Mouse (Mus musculus): Measurements from ENCODE around the gene Lhx8. TPM values are rescaled to one million over a fixed set of nuclear protein-coding genes. Genes with fewer than 3 reads are reported as not detected.

Gene Lhx8
- not detected for polyA plus RNA-seq (2015; fragmentation: Illumina TruSeq; extraction: RNeasy Lipid Tissue Mini Kit (QIAGEN cat#74804); ENCODE audit: insufficient read depth, low read depth, low replicate concordance)

DNA sequence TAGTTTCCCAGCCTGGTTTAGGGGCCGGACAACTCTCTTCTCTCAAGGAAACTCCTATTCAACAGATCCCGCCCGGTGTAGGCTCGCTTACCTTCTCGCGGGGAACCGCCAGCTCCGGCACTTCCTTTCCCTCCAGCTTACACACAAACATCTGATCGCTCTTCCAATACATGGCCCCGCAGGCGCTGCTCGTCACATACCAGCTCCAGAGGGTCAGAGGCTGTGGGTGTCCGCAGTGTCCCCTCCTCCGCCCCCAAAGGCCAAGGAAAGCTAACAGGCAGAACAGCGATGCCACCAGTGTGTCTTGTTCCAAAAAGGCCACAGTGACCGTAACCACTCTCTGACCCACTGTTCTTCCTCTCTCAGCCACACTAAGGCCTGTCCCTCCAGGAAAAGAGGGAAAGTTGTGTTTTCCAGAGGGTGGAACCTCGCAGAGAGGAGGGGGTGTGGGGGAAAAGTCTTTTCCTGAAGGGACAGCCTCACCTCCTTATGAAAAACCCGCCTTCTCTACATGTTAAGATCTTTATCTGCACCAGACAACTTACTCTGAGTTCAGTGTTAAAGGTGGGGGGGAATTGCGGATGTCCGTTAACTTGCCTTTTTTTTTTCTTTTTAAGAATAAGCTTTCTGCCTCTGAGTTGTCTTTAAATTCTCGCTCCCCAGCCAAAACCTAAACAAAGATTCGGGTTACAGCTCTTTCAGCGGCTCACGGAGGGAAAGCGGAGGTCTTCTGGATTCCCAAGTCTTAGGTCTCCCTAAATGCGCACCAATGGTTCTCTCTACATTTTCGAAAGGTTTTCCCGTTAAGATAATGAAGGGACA is at the start of gene Lhx8:
TSS of gene Lhx8 (minus strand) at position 479 of the 822 bp plus-strand sequence.

Measured in pancreas, adult 10 weeks (tissue).